Mouse (Mus musculus): ENCODE results near the gene Ttll7.

The Ttll7 gene

DNA sequence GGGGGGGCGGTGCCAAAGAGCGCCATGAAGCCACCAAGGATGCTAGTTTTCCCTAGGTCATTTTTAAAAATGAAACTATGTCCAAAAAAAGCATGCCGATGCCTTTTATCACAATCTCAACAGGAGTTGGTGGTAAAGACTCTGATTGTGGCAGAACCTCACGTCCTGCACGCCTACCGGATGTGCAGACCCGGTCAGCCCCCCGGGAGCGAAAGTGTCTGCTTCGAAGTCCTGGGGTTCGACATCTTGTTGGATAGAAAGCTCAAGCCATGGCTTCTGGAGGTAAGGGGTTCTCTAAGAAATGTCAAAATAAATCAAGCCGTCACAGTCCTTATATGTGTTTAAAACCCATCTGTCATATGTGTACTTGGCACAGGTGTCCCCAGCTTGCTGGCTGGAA, 60.9 kb downstream of the Ttll7 start:
- no peak for DNase-seq (ENCODE audit: low spot score)

- peak; percentile 47 for DNase-seq (ENCODE audit: low spot score)
These were observed 62.6 kb downstream of the Ttll7 start for GRCm38 (mm10) chr3:146914798-146915197.

- DNase-seq (ENCODE audit: low spot score), result no peak
These were observed 65.7 kb downstream of the Ttll7 start for GRCm38 (mm10) chr3:146917891-146918290.

DNA sequence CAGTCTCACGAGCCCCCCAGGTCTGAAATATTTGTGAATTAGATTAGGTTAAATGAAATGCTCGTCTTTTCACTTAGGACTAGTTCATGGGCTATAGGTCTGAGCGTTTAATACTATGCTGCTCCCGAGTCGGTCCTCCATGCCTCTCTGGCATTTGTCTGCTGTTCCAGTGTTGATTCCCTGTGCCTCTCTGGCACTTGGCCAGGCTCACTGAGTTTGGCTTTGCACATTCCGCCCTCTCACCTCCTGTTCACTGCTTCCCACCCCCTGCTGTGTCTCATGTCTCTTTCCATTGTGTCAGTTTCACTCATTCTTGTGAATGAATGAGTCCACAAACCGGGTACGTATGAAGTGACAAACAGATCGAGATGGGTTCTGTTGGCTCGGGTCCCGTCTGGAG, 66.2 kb downstream of the Ttll7 start:
- DNase-seq (ENCODE audit: low spot score), result no peak

DNA sequence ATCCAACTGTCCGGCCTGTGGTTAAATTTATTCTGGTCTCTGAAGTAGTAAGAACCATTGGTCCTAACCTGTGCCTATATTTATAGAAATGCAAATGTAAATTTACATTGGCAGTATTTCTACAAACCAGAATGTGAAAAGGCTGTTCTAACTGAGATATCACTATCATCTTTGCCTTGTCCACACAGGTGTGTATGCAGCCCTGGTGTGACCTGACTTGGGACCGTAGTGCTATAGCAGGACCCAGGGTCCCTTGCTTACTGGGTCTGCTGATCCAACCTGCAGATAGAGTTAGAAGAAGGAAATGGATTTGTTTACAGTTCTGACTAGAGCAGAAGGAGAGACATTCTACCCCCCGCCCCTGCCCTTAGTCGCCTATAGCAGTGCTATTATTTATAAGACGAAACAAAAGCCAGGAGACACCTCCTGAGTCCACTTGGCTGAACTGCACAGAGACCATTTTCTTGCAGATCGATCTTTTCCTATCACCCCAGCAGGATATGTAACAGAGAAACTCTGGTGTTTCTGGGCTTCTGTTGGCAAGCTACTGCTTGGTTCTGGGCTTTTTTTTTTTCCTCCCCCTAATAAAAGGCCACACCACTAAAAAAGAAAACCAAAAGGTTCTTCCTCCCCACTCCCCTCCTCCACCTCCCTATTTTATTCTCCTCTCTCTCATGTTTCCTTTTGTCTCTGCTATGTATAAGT, 75.3 kb downstream of the Ttll7 start:
- DNase-seq (ENCODE audit: low spot score), result no peak

- DNase-seq (ENCODE audit: low spot score), result no peak
These were observed 76.0 kb downstream of the Ttll7 start for GRCm38 (mm10) chr3:146928141-146928540.

DNA sequence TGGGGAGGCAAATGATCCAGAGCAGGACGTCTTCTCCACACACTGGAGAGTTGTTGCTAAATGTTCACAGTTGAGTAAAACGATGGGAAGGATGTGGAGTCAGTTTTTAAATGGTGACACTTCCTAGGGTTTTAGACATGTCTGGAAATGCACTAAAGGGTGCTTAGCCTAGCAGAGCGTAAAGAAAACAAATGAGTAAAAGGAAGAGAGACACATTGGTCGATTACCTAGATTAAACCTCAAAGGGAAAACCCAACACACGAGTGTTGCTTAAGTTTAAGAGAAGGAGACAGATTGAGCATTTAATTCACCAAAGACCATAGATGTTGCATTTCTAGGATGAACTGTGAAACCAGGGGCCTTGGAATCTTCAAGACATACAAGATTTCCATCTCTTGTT, 76.8 kb downstream of the Ttll7 start:
- no peak for DNase-seq (ENCODE audit: low spot score)

DNA sequence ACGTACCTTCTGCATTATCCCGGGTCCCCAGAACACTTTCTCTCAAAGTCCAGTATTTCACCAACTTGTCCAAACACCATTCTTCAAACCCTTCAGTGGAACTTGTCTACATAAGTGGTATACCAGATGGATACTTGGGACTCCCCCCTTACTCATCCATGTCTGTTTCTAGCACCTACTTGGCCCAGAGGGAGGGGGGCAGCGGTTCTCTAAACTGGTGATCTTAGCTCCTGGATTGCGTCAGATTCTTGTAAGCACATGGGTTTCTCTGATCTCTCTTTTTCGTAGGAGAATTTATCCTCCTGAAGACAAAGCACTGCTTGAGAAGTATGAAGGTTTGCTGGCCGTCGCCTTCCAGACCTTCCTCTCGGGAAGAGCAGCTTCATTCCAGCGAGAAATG, 79.0 kb downstream of the Ttll7 start:
- no peak for DNase-seq (ENCODE audit: low spot score)

- DNase-seq (ENCODE audit: low spot score), result no peak
These were observed 80.3 kb downstream of the Ttll7 start for GRCm38 (mm10) chr3:146932506-146932905.

GRCm38 (mm10) chr3:146936888-146937287, 84.7 kb downstream of the Ttll7 start:
- DNase-seq (ENCODE audit: low spot score), result no peak

- DNase-seq (ENCODE audit: low spot score), result no peak
These were observed 87.5 kb downstream of the Ttll7 start for GRCm38 (mm10) chr3:146939391-146940250.

DNA sequence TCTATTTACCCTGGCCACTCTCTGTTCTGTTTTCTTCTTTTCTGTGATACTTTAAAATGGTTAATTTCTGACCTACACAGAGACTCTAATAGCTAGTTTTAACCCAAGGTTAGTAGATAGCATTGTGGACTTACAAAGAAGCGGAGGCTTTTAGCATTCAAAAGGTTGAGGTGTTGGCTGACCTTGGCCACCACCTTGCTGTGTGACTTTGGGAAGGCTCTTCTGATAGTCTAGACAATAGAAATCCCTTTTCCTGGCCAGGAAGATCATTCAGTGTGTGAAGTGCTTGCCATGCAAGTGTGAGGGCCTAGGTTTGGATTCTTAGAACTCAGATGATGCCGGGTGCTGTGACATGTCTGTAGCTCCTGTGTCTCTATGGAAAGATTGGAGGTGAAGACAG, 90.9 kb downstream of the Ttll7 start:
- DNase-seq (ENCODE audit: low spot score), result no peak

DNA sequence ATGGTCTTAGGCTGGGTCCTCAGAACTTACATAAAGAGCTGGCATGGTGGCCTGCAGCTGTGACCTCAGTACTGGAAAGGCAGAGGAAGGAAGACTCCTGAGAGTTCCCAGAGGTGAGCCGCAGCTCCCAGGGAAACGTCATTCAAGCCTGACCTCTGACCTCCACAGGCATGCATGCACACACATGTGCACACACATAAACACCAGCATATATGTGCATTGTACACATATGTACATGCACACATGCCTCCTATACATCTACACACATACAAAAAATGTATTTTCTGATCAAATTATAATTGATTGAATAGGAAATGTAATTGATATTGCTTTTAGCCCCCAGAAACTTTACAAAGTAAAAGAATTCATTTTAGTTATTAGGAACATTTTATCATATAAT, 93.2 kb downstream of the Ttll7 start:
- DNase-seq (ENCODE audit: low spot score), result no peak

DNA sequence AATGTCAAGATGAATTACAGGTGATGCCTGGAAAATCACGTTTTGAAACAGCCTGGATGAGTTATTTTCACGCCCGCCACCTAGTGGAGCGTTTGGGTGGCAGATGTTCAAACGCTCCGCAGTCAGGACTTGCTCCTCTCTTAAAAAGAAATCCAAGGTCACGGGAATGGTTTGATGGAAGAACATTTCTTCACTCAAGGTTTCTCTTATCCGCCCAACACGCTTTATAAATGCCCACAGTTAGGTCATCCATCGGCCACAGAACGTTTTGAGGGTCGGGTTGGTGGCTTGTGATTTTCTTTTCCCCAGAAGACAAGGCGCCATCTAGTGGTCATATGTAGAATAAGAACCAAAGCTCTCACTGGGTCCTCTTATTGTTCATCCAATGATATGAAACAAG, 93.7 kb downstream of the Ttll7 start:
- peak; percentile 58 for DNase-seq (ENCODE audit: low spot score)

GRCm38 (mm10) chr3:146946641-146947040, 94.5 kb downstream of the Ttll7 start:
- DNase-seq (ENCODE audit: low spot score), result no peak

DNA sequence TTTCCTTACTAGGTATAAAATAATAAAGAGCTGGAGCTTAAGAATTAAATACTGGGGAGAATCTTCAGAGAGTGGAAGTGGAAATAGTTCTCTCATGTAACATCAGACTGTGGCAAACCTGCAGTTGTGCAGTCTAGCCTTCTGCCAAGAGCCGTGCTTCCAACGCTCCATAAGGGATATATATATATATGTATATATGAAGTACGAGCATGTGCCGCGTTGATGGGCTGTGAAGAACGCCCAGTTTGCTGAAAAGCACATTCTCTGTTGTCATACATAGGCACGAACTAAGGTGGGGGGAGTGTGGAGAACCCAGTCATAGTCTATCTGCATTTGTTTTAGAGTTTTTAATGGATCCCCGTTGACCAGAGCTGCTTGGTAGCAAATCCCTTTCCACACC, 104.6 kb downstream of the Ttll7 start:
- DNase-seq (ENCODE audit: low spot score), result no peak

DNA sequence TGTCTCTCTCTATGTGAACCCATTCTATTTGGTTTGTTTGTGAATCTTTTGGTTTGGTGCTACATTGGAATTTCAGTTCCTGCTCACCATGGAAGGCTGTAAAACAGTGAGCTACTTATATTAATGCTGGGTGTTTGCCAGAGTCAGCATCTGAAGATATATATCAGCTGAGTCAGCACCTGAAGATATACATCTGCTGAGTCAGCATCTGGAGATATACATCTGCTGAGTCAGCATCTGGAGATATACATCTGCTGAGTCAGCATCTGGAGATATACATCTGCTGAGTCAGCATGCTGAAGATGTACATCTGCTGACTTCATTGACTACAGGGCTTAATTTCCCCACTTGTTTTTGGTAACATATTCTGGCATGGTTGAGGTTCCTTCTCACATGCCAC, 110.7 kb downstream of the Ttll7 start:
- no peak for DNase-seq (ENCODE audit: low spot score)

GRCm38 (mm10) chr3:146964384-146964783, 112.2 kb downstream of the Ttll7 start:
- DNase-seq (ENCODE audit: low spot score), result no peak

- DNase-seq (ENCODE audit: low spot score), result no peak
These were observed 115.1 kb downstream of the Ttll7 start for GRCm38 (mm10) chr3:146967242-146967641.

DNA sequence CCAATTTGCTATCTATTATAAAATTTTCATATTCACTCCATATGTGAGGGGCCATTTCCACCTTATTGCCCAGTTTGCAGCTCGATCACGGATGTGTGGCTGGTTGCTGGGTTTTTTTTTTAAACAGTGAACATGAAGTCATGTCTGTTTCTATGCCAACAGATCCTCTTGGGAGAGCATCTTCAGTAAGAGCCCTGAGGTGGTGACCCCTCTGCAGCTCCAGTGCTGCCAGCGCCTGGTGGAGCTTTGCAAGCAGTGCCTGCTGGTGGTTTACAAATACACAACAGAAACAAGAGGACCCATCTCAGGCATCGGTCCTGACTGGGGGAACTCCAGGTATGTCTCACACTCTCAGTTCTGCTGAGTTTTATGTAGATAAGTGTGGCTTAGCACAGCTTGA, 115.7 kb downstream of the Ttll7 start:
- DNase-seq (ENCODE audit: low spot score), result no peak

- no peak for DNase-seq (ENCODE audit: low spot score)
These were observed 126.1 kb downstream of the Ttll7 start for GRCm38 (mm10) chr3:146978272-146978671.

DNA sequence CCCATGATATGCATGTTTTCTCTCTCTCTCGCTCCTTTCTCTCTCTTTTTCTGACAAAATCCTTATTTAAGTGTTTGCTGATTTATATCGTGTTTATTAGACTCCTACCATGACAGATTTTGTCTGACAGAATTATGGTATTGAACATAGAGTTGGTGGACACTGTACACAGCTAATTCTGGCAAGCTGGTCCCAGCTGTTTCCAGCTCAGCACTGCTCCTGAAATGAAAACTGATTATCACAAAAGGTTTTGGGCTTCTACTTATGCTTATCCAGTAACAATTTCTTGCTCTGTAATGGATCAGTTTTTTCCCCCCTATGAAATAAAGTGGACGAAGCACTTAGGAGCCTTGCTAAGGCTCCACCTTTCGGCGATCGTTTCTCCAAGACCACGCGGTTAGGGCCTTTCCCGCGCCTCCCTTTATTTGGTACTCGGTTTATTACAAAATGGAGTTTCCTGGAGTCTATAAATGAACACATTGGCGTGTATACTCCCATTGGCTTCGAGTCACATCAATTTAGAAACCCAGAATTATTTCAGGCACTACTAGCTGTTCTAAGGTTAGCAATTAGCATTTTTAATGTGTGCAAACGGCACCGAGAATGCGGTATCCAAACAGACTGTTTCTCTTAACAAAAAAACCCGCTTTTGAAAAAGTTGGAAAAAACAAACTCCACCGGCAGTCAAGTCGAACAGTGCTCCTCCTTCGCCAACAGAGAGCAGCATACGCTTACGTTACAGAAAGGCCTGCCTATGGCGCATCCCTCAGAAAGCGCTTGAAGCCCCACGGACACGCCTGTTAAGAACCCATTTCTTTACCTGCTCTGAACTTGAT, 141.9 kb downstream of the Ttll7 start:
- DNase-seq (ENCODE audit: low spot score), result peak; percentile 29

Data from yolk sac, embryonic 10.5 days (tissue).